Mouse (Mus musculus) MN1 (cell line): ENCODE measurements around the gene Fam222b.
A peak's percentile ranks its signal among the peaks of the same experiment; 100 is the strongest.
"Not testable (repeated sequence)": the region's sequence is repeated elsewhere in the genome, so short reads cannot be mapped to it uniquely, and the experiment has no call there.

Source experiments
- DNase-seq: peaks from one replicate; pipeline ENCODE4 v3.0.0-alpha.2; 2016; ENCODE audit warnings: low spot score

The Fam222b gene

DNA sequence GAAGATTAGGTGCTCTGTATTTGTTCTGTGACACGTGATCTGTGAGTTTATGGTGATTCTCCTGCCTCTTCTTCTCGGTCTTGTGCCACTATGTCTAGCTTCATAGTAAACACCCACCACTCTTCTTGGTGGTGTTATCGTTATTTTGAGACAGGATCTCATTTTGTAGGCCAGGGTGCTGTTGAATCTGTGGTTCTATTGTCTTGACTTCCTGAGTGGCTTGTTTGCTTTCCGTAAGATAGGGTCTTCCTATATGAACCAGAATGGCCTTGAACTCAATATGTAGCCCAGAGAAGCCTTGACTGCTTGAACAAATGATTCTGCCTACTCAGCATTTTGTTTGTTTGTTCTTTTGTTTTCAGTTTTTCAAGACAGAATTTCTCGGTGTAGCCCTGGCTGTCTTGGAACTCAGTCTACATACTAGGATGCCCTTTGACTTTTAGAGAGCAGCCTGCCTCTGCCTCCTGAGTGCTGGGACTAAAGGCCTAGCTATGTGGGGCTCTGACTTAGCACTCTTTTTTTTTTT is 6.6 kb upstream of the Fam222b start:
- no peak for DNase-seq

DNA sequence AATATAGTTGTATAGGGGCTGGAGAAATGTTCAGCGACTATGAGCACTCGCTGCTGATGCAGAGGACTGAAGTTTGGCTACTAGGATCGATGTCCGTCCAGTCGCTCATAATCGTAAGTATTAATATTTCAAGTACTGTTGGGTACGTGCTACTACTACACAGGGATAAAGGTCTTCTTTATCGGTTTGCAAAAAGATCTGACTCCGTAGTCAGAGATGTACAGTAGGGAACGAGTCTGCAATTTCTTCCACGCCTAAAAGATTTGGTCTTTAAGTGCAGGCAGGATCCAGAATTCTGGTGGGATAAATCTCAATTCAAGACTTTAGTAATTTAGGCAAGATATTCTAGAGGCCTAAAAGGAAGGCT is 340 bp upstream of the Fam222b start:
- DNase-seq, result no peak

DNA sequence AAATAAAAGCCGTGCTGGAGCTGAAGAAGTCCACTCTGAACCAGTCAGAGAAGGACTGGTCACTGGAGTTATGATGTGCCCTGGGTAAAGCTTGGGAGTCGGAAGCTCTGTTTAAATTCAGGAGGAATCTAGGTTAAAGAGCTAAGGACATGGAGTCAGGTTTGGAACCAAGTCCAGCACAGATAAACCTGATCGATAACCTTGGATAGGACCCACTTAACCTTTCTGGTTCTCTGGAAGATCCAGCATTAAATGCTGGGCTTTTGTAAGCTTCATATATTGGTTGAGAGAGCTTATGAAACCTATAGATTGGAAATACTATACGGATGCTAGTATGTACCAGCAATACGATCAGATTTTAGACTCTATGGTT is 670 bp downstream of the Fam222b start:
- DNase-seq, result no peak

DNA sequence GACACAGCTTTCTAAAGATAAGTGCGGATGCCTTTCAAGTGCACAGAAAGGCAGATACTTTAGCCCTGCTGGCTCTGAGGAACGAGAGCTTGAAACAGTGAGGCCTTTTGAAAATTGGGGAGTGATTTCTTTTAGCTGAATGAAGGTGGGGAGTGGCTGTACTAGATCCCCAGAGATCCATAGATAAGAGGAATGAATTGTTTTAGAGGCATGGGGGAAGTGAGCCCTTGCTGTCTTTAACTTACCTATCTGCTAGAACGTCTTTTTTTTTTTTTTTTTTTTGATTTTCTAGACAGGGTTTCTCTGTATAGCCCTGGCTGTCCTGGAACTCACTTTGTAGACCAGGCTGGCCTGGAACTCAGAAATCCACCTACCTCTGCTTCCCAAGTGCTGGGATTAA is 2.6 kb downstream of the Fam222b start:
- DNase-seq, result no peak

DNA sequence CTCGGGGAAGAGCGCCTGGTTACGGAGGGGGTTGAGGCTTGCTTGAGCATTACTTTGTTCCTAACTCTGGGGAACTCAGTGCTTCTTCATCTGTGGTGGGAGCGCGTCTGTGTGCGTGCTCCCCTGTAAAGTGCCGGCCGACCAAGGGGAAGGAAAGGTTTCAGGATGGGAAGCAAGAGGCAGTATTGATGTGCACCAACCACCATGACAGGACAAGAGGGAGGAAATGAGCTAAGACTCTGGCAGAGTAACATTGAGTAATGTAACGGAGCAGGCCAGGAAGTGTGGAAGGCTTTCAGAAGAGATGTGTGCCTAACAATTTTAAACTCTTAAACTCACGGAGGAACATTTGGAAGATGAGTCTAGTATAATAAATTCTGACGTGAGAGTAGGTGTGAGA is 6.3 kb downstream of the Fam222b start:
- no peak for DNase-seq

DNA sequence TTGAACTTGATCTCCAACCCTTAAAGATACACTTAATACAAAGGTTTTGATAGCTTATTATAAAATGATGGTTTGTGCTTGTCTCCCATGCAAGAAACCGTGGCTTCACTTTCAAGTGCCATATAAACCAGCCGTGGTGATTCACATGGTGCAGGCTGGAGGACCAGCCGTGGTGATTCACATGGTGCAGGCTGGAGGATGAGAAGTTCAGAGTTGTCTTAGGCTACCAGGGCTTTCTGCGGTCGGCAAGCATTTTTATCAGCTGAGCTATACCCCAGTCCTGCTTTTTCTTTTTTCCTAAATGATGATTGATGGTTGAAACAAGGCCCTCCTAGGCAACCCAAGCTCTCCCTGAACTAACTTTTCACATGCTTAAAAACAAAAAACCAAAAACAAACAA is 7.7 kb downstream of the Fam222b start:
- DNase-seq, result no peak

DNA sequence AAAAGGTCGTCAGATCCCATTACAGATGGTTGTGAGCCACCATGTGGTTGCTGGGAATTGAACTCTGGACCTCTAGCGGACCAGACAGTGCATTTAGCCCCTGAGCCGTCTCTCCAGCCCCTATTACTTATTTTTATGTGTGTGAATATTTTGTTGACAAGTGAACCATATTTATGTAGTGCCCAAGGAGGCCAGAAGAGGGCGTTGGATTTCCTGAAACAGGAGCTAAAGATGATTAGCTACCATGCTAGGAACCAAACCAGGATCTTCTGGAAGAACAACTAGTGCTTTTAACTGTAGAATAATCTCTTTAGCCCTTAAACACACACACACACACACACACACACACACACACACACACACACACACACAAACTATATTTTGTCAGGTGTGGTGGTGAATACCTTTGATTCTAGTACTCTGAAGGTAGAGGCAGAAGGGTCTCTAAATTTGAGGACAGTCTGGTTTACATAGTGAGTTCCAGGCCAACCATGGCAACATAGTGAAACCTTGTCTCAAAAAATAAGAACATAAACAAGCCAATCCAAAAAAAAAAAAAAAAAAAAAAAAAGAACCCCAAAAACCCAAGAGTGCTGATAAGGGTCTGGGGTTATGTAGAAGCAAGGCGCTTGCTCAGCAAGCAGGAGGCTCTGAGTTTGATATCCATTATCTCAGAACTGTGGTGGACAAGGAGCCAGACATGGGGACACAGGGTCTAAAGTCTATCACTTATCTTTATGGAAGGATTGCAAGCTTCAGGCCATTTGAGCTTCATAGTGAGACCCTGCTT is 8.7 kb downstream of the Fam222b start:
- DNase-seq, result no peak

DNA sequence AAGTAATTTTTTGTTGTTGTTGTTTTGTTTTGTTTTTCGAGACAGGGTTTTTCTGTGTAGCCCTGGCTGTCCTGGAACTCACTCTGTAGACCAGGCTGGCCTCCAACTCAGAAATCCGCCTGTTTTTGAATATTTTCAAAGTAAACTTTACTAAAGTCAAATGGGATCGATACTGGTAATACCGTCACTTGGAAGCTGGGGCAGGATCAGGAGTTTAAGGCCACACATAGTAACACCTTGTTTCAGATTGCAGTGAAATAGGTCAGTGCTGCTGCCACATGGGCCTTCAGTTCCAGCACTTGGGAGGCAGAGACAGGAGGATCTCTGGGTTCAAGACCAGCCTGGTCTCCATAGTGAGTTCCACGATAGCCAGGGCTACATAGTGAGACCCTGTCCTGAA is 10.0 kb downstream of the Fam222b start:
- no peak for DNase-seq

DNA sequence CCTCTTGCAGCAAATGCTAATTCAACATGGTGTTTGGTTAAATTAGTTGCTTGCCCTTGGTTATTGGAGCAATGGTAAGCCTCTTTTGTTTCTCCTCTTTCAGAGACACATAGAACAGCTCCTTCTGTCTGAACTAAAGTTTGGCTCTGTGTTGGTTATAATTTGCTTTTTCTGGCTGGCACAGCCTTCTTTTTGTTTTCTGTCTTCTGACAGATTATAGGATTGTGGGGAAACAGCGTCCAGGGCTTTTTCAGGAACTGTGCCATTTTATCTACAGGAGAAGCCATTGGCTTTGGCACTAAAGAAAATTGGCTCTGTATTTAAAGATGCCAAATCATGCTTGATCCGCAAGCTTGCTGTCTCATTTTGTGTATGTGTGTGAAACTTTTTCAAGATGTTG is 19.2 kb downstream of the Fam222b start:
- DNase-seq, result no peak

DNA sequence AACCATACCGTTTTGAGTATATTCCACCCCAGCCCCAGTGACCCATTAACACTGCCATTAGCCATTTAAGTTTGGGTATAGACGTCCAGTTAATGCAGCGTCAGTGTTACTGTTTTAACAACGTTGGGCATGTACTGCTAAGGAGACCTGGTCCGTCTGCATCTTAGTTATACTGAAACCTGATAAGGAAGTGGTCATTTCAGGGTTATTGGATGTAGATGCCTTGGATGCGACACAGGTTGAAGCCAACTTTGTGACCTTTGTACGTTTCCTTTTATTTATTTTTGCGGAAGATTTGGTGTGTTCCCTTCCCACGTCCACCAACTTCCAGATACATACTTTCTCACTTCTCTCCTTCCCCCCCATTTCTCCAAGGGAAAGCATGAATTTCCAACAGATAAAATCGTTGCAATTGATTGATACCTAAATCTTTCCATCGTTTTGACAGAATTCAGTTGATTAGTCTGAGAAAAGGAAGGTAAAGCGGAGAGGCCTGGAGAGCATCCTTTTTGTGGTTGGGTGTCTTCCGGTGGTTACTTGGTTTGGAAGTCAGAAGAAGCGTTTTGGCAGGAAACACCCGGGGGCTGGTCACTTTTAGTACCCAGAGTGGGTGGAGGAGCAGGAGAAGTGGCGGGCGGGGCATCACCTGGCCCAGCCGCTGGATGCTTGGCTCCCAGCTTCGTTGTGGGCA is 20.4 kb downstream of the Fam222b start:
- DNase-seq, result no peak

DNA sequence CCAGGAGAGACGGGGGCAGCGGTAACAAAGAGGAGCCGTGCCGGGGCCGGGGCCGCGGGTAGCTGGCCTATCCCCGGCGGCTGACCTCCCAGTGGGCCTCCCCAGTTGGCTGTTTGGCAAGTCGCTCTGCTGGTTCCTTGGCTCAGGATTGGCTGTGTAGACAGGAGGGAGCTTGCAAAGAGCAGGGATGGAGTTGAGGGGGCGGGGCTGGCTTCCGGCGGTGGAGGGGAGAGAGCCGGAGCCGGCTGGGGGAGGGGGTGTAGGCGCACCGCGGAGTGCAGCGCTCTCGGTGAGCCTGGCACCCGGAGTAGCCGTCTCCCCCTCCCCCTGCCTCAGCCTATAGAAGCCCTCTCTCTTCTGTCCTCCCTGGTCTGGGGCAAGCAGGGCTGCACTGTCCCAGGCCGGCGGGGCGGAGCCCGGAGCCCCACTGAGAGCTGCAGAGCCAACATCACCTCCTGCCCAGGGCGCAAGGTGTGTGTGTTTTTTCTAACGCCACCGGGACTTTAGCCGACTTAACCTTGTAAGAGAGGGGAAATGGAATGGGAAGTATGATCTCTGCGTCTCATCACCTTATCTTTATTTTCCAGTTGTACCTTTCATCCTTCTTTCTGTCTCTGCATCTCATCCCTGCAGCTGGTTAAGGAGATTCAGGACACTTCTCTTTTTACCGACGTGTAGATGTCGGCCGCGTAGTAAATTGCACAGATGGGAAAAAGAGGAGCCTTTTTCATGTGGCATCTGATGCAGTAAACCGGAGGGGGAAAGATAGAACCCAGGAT is 21.1 kb downstream of the Fam222b start:
- DNase-seq, result peak; percentile 96

DNA sequence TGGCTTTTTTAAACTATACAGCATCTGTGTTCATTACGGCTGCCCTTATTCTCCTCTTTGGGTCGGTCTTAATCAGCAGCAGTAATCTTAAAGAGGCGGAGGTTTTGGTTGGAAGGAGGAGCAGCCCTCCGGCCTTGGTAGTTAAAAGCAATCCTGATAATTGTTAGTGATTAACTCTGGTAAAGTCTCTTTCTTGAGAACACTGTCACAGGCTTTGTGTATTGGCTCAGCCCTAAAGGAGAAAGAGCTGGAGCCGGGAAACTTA is 21.6 kb downstream of the Fam222b start:
- DNase-seq, result peak; percentile 27

DNA sequence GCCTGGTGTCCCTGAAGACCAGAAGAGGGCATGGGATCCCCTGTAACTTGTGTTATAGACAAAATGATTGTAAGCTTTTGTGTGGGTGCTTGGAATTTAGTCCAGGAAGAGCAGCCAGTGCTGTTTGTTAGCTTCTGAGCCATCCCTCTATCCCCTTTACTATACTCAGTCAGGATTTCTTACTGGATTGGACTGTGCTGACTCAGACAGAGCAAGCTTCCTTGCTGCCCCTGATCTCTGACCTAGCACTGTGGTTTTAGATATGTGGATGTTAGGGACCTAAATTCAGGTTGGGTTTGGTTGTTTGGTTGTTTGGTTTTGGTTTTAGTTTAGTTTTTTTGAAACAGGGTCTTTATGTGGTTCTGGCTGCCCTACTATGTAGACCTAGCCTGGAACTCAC is 24.0 kb downstream of the Fam222b start:
- no peak for DNase-seq

DNA sequence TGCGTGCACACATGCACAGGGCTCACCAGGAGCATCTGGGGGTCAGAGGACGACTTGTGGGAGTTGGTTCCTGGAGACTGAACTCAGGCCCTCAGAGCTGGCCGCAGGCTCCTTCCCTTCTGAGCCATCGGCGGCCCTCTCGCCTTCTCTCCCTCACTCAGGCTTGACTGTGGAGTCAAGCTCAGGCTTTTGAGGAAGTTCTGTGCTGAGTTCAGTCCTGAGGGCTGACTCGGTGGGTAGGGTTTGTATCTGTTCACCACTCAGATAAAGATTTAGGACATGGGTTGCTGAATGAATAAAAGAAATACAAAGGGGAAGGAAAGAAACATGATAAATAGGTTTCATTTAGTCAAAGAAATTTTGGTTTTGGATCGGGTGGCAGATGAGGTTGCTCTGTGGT is 25.4 kb downstream of the Fam222b start:
- DNase-seq, result no peak

DNA sequence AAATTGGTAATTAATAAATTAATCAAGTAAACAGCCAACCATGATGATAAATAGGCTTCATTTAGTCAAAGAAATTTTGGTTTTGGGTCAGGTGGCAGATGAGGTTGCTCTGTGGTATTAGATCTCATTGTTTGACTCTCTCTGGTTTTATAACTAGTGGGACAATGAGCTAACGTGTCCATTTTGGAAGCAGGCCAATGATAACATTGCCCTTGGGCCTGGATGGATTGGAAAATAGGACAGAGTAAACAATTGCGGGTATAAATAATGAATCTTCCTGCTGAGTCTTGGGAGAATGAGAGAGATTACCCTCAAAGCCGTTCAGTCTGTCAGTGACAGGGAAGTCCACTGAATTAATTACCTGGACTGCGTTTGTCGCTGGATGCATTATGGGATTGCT is 26.7 kb downstream of the Fam222b start:
- DNase-seq, result peak; percentile 71

DNA sequence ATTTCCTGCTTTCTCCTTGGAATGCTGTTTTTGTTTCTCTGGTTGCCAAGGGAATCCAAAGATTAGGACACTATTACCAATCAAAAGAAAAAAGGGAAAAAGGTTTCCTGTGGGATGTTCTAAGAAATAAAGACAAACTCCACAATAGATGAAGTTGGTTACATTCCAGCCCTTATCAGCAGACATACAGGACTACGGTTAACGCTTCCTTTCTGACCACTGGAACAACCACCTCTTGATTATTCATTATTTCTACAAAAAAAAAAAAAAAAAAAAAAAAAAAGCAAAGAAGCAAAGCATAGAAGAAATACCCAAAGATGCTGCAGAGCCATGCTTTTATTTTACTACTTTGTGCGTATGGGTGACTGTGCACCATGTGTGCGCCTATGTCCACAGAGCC is 28.4 kb downstream of the Fam222b start:
- no peak for DNase-seq

DNA sequence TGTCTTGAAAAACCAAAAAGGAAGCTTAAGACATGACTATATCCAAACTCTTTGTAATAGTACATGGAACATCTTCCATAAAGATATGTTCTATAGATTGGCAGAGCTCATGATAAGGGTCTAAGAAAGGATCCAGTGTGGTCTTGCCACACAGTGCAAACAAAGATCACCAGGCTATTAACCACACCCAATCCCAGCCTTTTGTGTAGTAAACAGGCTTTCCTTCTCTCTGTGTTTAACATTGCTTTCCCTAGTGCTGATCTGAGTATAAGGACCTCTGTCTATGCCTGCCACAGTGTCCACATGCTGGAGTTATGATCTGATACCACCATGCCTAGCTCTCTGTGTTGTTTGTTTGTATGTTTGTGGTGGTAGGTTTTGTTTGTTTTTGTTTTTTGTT is 29.3 kb downstream of the Fam222b start:
- DNase-seq, result no peak

DNA sequence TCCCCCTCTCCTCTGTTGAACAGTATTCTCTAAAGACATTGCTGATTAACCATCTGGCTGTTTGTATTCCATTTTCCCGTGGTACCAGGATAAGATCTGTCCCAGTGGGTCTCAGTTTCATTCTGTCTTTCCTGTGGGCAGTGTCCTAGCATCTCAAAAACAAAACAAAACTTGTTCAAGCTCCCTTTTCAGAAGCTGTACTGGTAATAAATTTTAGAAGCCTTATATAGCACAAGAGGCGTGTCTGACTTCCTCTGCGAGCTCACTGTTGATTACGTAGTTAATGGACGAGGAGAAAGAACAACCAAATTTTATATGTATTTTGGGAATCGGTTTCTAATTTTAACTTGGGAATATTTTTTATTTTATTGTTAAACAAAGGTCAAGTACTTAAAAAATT is 31.2 kb downstream of the Fam222b start:
- no peak for DNase-seq

DNA sequence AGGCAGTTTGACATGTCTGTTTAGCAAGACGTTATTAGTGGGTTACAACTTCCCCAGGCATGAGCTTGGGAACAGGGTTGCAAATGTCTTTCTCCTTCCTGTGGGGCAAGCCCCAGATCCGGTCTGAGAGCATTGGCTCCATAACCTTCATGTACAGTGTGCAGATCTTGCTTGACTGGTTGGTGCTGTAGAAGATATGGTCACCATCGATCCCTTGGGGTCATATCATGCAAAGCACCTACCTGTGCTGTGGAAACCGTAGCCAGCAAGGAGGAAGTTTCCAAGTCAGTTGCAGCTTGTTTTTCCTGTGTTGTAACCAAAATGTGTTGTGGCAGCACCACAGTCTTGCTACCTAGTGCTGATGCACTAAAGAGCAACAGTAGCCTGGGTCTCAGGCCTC is 32.3 kb downstream of the Fam222b start:
- DNase-seq, result no peak

DNA sequence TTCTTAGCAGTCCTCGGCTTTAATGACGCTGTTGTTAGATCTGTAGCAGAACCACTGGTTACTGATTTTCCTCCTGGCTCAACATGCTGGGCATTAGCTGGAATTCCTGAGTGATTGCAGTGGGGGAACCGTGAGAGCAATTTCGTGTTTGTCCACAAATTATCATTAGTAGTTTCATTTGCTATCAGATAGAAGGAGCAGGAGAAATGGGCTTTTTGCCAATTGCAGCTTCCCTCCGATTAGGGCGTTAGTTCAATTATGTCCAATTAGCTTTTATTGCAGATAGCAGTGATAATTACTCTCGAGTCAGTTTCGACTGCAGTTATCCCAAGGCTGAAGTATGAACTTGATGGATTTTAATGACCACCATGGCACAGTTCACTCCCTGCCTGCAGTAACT is 35.0 kb downstream of the Fam222b start:
- peak; percentile 34 for DNase-seq

DNA sequence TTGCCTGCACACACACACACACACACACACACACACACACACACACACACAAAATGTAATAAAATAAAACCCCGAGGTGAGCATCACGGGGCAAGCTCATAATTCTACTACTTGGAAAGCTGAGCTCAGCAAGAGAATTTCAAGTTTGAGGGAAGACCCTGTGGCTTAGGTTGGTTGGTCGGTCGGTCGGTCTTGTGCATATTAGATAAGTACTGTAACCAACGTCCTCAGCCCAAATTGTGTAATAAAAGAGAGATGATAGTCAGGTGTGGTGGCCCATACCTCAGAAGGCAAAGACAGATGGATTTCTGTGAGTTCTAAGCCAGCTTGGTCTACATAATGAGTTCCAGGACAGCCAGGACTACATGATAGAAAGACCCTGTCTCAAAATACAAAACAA is 39.5 kb downstream of the Fam222b start:
- DNase-seq, result no peak

DNA sequence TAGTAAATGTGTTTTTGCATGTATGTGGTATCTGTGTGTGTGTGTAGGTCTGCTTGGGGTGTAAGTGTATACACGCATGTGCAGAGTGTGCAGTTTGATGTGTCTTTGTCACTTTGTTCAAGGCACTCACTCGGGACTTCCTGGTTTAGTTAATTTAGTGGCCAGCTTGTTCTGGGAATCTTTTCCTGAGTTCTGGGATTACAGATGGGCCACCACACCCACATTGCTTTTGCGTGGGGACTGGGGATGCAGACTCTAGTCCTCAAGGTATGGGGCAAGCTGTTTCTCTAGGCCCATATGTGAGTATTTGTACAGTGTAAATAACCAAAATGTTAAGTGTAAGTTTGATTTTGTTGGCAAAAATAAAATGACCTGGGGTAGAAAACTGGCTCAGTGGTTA is 39.9 kb downstream of the Fam222b start:
- no peak for DNase-seq

DNA sequence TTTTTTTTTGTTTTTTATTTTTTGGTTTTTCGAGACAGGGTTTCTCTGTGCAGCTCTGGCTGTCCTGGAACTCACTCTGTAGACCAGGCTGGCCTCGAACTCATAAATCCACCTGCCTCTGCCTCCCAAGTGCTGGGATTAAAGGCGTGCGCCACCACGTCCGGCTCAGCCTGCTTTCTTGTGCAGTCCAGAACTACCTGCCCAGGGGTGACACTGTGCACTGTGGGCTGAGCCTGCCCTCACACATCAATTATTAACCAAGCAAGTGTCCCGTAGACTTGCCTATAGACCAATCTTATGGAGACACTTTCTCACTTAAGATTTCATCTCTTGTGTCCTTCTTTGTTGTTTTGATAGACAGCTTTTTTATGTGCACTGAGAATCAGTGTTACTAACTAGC is 40.9 kb downstream of the Fam222b start:
- not testable (repeated sequence) for DNase-seq
